Mouse (Mus musculus) layer of hippocampus, postnatal 25 days (tissue): Measurements from ENCODE around the gene Sds. TPM values are rescaled to one million over a fixed set of nuclear protein-coding genes. Genes with fewer than 3 reads are reported as not detected.
A peak's percentile ranks its signal among the peaks of the same experiment; 100 is the strongest.

Experiments used
- DNase-seq, 2 experiments: peaks; one replicate each; pipeline ENCODE4 v3.0.0; 2022; ENCODE audit warnings: mixed read lengths in 2 of 2, low spot score in 1 of 2; ENCODE audit errors: extremely low spot score in 1 of 2
- total RNA-seq, 2 experiments: library from RNA; stranded (reverse); gene quantifications; 2 replicates each; pipeline ENCODE4 v1.2.3; 2021

Gene Sds
- total RNA-seq, 2 experiments from 2014 or later: 0.22 TPM; not detected in 1

DNA sequence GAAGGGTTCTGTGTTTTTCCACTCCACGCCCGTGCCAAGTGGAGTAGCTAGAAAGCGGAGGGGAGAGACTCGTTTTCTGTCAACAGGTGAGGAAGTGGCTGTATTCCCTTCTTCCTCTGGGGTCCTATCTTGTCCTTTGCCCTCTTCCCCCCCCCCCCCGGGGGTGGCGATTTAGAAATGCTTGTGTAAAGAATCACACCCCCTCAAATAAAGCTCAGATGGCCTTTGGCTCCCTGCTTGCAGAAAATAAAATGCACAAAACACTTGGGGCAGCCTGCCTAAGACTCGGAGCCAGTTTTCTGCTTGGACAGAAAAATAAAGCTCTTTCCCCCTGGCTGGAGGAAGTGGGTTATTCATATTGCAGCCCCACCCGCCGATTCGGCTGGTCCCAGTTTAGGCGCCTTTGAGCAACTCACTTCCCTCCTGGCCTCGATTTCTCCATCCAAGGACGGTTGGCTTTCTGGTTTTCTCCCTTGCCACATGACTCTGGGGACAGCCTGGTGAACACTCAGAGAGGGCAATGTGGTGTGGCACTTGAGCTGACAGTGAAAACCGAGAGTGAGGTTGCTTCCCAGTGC lies 35.4 kb downstream of the Sds start:
- DNase-seq: no peak

DNA sequence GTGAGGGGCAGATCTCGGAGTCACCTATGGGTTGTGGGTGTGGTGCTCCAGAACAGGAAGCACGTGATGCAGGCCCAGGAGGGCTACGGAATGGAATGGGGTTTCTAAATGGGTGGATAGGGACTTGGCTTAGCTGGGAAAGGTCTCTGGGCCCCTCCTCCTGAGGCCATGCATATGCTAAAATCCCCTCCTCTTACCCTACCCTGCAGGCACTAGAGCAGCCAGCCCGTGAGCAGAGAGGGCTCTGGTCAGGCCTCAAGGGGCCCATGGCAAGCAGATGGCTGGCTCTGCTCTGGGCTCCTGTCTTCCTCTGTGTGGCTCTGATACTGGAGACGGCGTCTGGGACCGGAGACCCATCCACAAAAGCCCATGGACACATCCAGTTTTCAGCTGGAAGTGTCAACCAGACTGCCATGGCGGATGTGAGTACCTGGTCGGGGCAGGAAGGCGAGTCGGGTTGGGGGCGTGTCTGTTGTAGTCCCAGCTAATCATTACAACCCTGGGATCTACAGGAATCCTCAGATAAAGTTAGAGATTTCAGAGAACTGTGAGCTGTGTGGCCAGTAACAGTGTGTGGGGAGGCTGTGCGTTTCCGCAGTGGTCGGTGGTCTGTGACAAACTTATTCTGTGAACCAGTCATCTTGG lies 36.7 kb downstream of the Sds start:
- no peak for DNase-seq

DNA sequence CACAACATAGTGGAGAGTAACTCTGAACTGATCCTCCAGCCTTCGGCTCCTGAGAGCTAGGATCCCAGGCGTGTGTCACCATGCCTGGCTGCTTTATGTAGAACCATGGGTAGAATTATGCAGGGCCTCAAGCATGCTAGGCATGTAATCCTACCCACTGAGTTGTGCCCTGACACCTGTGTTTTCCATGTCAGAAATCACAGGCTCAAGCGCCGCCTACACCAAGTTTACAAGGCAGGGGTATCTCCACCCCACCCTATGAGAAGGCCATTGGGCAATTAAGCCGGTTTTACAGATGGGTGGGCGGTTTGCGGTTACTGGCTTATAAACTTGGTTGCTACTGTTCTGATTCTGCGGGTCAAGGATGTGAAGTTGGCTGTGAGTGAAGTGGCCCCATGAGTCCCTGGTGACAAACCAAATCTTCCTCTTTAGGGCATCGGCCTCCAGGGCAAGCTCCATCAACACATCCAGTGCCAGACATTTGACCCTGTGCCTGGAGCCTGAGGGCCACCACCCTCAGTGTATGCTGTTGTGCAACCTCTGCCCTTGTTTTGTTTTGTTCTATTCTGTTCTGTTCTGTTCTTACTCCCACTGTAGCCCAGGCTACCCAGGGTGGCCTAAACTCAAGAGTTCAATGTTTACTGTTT lies 37.8 kb downstream of the Sds start:
- no peak for DNase-seq

- no peak for DNase-seq
Measured at GRCm38 (mm10) chr5:120514754-120515153, 38.4 kb downstream of the Sds start.

DNA sequence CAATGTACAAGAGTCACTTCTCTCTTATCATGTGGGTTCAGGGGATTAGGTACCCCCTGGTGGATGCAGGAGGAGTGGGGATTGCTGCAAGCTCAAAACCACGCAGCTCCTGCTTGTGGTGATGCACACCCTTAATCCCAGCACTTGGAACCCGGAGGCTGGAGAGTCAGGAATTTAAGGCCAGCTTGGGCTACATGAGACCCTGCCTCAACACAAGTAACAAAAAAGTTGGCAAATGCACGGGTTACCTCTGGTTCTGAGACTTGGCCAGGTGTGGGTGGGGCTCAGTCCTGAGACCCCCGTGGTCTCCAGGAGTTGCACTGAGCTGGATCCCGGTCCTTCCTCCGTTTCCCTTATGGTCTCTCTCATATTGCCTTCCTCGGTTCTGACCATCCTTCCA lies 39.1 kb downstream of the Sds start:
- DNase-seq: no peak

DNA sequence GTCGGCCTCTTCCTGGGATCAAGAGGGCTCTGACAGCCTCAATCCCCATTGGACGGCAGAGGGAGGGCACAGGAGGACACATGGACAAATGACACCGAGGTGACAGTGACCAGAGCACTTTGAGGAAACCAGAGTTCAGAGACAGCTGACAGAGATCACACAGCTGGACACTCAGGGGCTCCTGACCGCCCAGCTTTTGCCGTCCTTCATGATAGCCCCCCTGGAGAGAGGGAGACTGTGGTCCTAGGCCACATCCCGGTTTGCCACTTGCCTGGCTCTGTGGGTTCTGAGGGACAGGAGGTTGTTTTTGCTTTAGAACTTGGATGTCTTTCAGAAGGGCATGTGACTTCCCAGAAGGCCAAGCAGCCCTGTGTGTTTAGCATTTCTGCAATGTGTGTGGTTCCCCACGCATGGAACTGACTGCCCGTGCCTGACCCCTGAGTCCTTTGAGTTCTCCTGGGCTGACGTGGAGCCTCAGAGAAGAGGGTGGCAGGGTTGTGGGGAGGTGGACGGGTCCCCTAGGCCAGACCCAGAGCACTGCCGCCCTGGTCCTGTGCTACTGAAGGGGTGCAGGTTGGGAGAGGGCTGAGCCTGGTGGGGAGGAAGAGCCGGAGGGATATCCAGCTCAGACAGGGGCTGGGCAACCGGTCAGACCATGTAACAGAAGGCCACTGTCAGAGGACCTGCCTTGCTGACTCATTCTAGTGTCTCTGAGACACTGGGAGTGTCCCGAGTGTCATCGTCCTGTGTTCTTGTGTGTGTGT lies 40.1 kb downstream of the Sds start:
- no peak for DNase-seq

DNA sequence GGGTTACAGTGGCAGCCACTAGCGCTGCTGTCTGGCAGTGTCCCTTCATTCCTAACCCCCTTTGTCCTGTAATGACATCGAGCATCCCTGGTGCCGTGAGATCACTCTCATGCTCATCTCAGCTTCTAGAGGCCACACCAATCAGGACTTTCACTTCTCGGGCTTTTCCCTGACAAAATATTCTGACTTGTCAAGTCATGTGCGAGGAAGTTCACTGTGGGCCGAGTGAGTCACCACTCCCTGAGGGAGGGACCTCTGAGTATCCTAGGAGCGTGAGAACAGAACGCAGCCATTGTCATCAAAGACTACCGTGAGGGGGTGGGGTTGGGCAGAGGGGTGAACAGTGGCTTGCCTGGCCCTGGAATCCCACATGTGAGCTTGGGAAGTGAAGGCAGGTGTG lies 41.2 kb downstream of the Sds start:
- no peak for DNase-seq

GRCm38 (mm10) chr5:120522649-120523048 lies 46.3 kb downstream of the Sds start:
- DNase-seq: peak in 1 of 2 experiments; percentile 40

GRCm38 (mm10) chr5:120524736-120525135 lies 48.4 kb downstream of the Sds start:
- DNase-seq: no peak

DNA sequence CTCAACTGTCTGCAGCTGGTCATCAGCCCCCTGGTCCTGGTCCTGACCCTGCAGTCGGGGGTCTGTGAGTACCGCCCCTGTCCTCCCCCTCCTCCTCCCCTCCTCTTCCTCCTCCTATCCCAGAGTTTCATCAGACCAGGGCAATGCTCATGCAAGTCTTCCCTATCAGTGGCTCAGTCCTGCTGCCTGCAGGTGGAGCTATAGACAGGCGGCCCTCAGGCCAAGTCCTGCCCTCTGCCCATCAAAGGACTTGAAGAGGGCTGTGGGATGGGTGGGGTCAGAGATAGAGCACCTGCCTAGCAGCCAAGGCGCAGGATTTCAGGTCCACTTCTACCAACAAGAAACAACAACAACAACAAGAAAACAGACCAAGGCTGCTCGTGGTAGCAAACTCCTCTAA lies 49.4 kb downstream of the Sds start:
- no peak for DNase-seq

GRCm38 (mm10) chr5:120526311-120526710 lies 50.0 kb downstream of the Sds start:
- DNase-seq: no peak

DNA sequence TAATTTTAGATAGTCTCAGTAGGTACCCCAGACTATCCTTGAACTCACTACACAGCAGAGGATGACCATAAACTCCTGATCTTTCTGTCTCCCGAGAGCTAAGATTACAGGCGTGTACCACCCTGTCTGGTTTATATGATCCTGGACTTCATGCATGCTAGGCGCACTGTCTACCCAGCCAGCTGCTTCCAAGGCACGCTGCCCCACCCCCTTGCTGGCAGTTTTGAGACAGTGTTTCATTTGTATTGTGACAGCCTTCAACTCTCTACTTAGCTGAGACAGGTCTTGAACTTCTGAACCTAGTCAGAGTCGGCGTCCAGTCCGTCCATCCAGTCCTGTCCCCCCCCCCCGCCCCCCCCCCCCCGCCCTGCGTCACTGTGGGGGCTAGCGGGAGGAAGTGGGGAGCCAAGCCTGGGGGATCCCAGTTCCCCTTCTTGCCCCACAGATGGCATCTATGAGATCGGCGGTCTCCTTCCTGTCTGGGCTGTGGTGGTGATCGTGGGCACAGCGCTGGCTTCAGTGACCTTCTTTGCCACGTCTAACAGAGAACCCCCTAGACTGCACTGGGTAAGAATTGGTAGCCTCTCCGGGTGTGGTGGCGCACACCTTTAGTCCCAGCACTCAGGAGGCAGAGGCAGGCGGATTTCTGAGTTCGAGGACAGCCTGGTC lies 51.1 kb downstream of the Sds start:
- DNase-seq: no peak

DNA sequence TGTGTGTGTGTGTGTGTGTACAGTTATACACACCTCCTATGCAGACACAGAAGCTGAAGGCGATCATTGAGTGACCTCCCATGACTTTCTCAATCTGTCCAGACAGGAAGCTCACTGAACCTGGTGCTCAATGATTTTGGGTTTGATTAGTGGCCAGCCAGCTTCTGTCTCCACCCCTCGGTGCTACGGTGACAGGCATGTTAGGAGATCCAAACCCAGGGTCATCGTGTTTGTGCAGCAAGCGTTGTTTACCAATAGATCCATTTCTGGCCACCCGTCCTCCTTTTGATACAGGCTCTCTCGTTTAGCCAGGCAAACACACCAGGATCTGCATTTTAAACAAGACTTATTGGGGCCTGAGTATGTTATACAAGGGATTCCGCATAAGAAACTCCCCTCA lies 55.3 kb downstream of the Sds start:
- DNase-seq: no peak

Other genes starting within 250 kb of the Sds start
- not detected for gene Lhx5, start 44.8 kb upstream of the Sds start, total RNA-seq
- gene Sdsl, start 3.7 kb upstream of the Sds start, total RNA-seq: 1 to 10 TPM; 7.1 to 9.1 TPM
- gene Plbd2, start 27.1 kb downstream of the Sds start, total RNA-seq: 10 to 100 TPM; 61.5 to 70.3 TPM
- 10 to 100 TPM in 1 of 2 experiments, 1 to 10 TPM in 1; 6.5 to 14.3 TPM for gene Slc8b1, start 34.6 kb downstream of the Sds start, total RNA-seq
- 10 to 100 TPM; 31.0 to 39.9 TPM for gene Tpcn1, start 112.1 kb downstream of the Sds start, total RNA-seq
- gene Iqcd, start 112.5 kb downstream of the Sds start, total RNA-seq: under 1 TPM; 0.79 to 0.80 TPM
- gene Rita1, start 136.1 kb downstream of the Sds start, total RNA-seq: 10 to 100 TPM; 23.9 to 25.5 TPM
- 10 to 100 TPM; 40.7 to 42.5 TPM for gene Ddx54, start 136.2 kb downstream of the Sds start, total RNA-seq
- gene Cfap73, start 157.7 kb downstream of the Sds start, total RNA-seq: under 1 TPM; 0.39 to 0.42 TPM
- gene Rasal1, start 172.3 kb downstream of the Sds start, total RNA-seq: 100 to 1,000 TPM in 1 of 2 experiments, 10 to 100 TPM in 1; 92.7 to 100 TPM
- gene Dtx1, start 235.4 kb downstream of the Sds start, total RNA-seq: 10 to 100 TPM; 67.2 to 78.5 TPM